Mouse (Mus musculus): ENCODE data around the gene Eno2.

The Eno2 gene

GRCm38 (mm10) chr6:124740211-124740887 is 29.1 kb downstream of the Eno2 start:
- WGBS, result under 1% methylated on average over 29 of the region's 29 CpGs

GRCm38 (mm10) chr6:124739231-124739796 is 30.2 kb downstream of the Eno2 start:
- WGBS, result 74% methylated on average over 10 of the region's 10 CpGs

- 49% methylated on average over 15 of the region's 15 CpGs for WGBS
Measured at GRCm38 (mm10) chr6:124738511-124739023, 30.9 kb downstream of the Eno2 start, which contains the start of gene Ptpn6. Gene Ptpn6 (minus strand): TSS chr6:124738714.

- WGBS, result 67% methylated on average over 11 of the region's 11 CpGs
Measured at GRCm38 (mm10) chr6:124737040-124737439, 32.4 kb downstream of the Eno2 start.

- WGBS, result 94% methylated on average over 3 of the region's 3 CpGs
Measured at GRCm38 (mm10) chr6:124734417-124734816, 35.1 kb downstream of the Eno2 start.

GRCm38 (mm10) chr6:124732476-124733370 is 36.8 kb downstream of the Eno2 start:
- 76% methylated on average over 19 of the region's 19 CpGs for WGBS

- 90% methylated on average over 7 of the region's 7 CpGs for WGBS
Measured at GRCm38 (mm10) chr6:124731038-124731437, 38.4 kb downstream of the Eno2 start.

- WGBS, result 82% methylated on average over 8 of the region's 8 CpGs
Measured at GRCm38 (mm10) chr6:124729850-124730705, 39.4 kb downstream of the Eno2 start.

- WGBS, result 93% methylated on average over 10 of the region's 10 CpGs
Measured at GRCm38 (mm10) chr6:124728621-124729020, 40.9 kb downstream of the Eno2 start.

- 91% methylated on average over 10 of the region's 10 CpGs for WGBS
Measured at GRCm38 (mm10) chr6:124724472-124724871, 45.0 kb downstream of the Eno2 start.

GRCm38 (mm10) chr6:124723541-124723940 is 45.9 kb downstream of the Eno2 start:
- WGBS, result 58% methylated on average over 8 of the region's 8 CpGs

GRCm38 (mm10) chr6:124722876-124723473 is 46.5 kb downstream of the Eno2 start:
- 85% methylated on average over 6 of the region's 6 CpGs for WGBS

GRCm38 (mm10) chr6:124720904-124721303 is 48.6 kb downstream of the Eno2 start:
- 64% methylated on average over 11 of the region's 11 CpGs for WGBS

GRCm38 (mm10) chr6:124719354-124719978 is 50.0 kb downstream of the Eno2 start:
- WGBS, result 91% methylated on average over 7 of the region's 7 CpGs

GRCm38 (mm10) chr6:124718703-124719102 is 50.8 kb downstream of the Eno2 start:
- 77% methylated on average over 16 of the region's 16 CpGs for WGBS

GRCm38 (mm10) chr6:124717968-124718367 is 51.5 kb downstream of the Eno2 start:
- WGBS, result 83% methylated on average over 13 of the region's 13 CpGs

GRCm38 (mm10) chr6:124716864-124717490 is 52.5 kb downstream of the Eno2 start:
- 52% methylated on average over 20 of the region's 20 CpGs for WGBS

GRCm38 (mm10) chr6:124712918-124713317 is 56.6 kb downstream of the Eno2 start:
- WGBS, result 6% methylated on average over 11 of the region's 11 CpGs

GRCm38 (mm10) chr6:124711824-124712782 is 57.4 kb downstream of the Eno2 start, which contains the start of the genes Emg1 and Phb2:
Gene Emg1 (minus strand): TSS chr6:124712178.
Gene Phb2 (plus strand): TSS chr6:124712336.
- under 1% methylated on average over 76 of the region's 76 CpGs for WGBS
